Mouse (Mus musculus) embryonic facial prominence, embryonic 10.5 days (tissue): Measurements from ENCODE around the gene Pde2a. TPM values are rescaled to one million over a fixed set of nuclear protein-coding genes. Genes with fewer than 3 reads are reported as not detected.

Source experiments
- DNase-seq: peaks from one replicate; pipeline ENCODE4 v3.0.0-alpha.2; 2017; ENCODE audit warnings: low spot score
- H3K27ac ChIP-seq: fragments of 300-500 bp; sonication (generic); replicated peaks from 2 replicates; pipeline ENCODE4 v1.5.1; 2016; ENCODE audit warnings: mild to moderate bottlenecking
- H3K27me3 ChIP-seq: fragments of 300-500 bp; sonication (generic); replicated peaks from 2 replicates; pipeline ENCODE4 v1.6.1; 2016; ENCODE audit warnings: low read depth, mild to moderate bottlenecking; ENCODE audit not compliant: poor library complexity, severe bottlenecking
- H3K36me3 ChIP-seq: fragments of 300-500 bp; sonication (generic); replicated peaks from 2 replicates; pipeline ENCODE4 v1.6.1; 2016; ENCODE audit warnings: mild to moderate bottlenecking, moderate library complexity
- H3K4me1 ChIP-seq: fragments of 300-500 bp; sonication (generic); 2 replicates; pipeline ENCODE4 v1.6.1; 2016
- H3K4me3 ChIP-seq: fragments of 300-500 bp; sonication (generic); 2 replicates; pipeline ENCODE4 v1.5.1; 2016; ENCODE audit warnings: mild to moderate bottlenecking, moderate library complexity
- H3K9me3 ChIP-seq: fragments of 300-500 bp; sonication (generic); 2 replicates; pipeline ENCODE4 v1.6.1; 2016; ENCODE audit warnings: mild to moderate bottlenecking
- WGBS: fragments of 180-500 bp; shearing (Covaris S2); methylation state at CpG from one replicate; pipeline ENCODE4 v1.1.7; 2016; 5-methylcytosine and 5-hydroxymethylcytosine counted together
- polyA plus RNA-seq: library from polyadenylated mRNA; unstranded; fragments of >200 nt; fragmentation: Nextera tagmentation; extraction: Ambion mirVana; gene quantifications from 2 replicates; pipeline ENCODE4 v1.2.1, GENCODE M21; 2016

The Pde2a gene
- polyA plus RNA-seq, 1 experiment from 2014 or later: 21.7 TPM

DNA sequence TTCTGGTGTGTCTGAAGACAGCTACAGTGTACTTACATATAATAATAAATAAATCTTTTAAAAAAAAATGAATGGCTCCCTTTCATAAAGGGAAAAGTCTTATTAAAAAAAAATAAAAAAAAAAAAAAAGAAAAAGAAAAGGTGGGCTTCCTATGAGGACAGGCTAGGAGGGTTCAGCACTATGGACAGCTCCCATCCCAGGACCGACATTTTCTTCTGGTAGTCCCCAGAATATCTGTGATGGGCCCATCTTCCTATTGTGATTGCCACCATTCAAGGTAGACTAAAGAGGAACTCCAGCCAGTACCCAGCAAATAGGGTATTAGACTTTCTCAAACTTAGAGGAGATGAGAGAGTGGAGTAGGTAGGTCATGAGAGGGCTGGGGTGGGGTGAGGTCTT is 16.4 kb downstream of the Pde2a start:
- WGBS: 13% methylated on average over 1 of the region's 1 CpGs
- H3K4me3 ChIP-seq: no peak overlapping the region
- DNase-seq: peak; percentile 62
- peaks cover 2% of the 10 kb centered on the region; the same call in 1 of the 2 replicates for H3K4me1 ChIP-seq
- H3K9me3 ChIP-seq: no peaks in the 10 kb centered on the region
- H3K36me3 ChIP-seq: no peaks in the 10 kb centered on the region
- H3K27ac ChIP-seq: no peak overlapping the region
- no peaks in the 10 kb centered on the region for H3K27me3 ChIP-seq

GRCm38 (mm10) chr7:101443093-101443492 is 21.6 kb downstream of the Pde2a start:
- Histone ChIP-seq H3K27me3 (no peaks in the 10 kb centered on the region), H3K27ac (no peak overlapping the region), H3K4me1 (peaks cover 5% of the 10 kb centered on the region; the same call in 1 of the 2 replicates), H3K9me3 (no peaks in the 10 kb centered on the region), H3K4me3 (no peak overlapping the region), H3K36me3 (no peaks in the 10 kb centered on the region)
- no peak for DNase-seq
- WGBS: 64% methylated on average over 10 of the region's 10 CpGs

DNA sequence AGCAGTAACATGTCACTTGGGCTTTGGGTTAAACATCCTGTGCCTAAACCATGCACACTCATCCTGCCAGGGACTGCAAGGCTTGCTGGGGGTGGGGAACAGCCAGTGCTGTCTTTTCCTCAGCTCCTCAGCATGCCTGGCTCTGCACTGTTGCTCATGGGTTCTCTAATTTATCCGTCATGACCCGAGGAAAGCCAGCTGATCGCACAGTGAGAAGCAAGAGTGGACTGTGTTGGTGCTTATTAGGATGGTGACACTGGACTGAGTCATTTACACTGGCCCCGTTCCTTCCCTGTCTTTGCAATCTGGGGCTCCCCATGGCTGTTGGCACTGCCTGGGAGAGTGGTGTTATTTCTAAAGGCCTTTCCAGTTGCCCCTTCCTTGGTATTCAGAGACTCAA is 22.7 kb downstream of the Pde2a start:
- no peaks in the 10 kb centered on the region for H3K27me3 ChIP-seq
- no peak for DNase-seq
- 81% methylated on average over 4 of the region's 4 CpGs for WGBS

DNA sequence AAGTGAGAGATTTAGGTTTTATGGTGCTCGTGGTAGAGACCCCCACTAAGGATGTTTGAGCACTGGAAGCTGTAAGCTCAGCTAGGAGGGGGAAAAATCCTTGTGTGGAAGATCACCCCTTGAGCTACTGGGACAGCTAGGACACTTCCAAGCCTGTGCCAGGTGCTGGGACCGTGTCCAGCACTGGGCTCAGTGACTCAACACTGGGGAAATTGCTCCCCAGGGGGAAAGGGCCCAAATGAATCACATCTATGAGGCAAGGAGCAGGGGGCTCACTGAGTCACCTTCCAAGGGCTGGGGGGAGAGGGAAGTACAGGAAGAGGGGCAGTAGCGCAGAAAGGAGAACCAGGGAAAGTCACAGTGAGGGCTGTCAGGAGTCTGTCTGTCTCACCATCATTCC is 28.4 kb downstream of the Pde2a start:
- DNase-seq: no peak
- WGBS: 53% methylated on average over 3 of the region's 3 CpGs
- Histone ChIP-seq H3K27ac (no peak overlapping the region), H3K9me3 (no peaks in the 10 kb centered on the region), H3K4me1 (peaks cover 16% of the 10 kb centered on the region), H3K27me3 (peaks cover 50% of the 10 kb centered on the region), H3K4me3 (no peak overlapping the region), H3K36me3 (no peaks in the 10 kb centered on the region)

More for the DNA sequence above, 22.7 kb downstream of the Pde2a start:
- Histone ChIP-seq H3K4me1 (peaks cover 5% of the 10 kb centered on the region; the same call in 1 of the 2 replicates), H3K36me3 (no peaks in the 10 kb centered on the region), H3K9me3 (no peaks in the 10 kb centered on the region), H3K27ac (no peak overlapping the region), H3K4me3 (no peak overlapping the region)

DNA sequence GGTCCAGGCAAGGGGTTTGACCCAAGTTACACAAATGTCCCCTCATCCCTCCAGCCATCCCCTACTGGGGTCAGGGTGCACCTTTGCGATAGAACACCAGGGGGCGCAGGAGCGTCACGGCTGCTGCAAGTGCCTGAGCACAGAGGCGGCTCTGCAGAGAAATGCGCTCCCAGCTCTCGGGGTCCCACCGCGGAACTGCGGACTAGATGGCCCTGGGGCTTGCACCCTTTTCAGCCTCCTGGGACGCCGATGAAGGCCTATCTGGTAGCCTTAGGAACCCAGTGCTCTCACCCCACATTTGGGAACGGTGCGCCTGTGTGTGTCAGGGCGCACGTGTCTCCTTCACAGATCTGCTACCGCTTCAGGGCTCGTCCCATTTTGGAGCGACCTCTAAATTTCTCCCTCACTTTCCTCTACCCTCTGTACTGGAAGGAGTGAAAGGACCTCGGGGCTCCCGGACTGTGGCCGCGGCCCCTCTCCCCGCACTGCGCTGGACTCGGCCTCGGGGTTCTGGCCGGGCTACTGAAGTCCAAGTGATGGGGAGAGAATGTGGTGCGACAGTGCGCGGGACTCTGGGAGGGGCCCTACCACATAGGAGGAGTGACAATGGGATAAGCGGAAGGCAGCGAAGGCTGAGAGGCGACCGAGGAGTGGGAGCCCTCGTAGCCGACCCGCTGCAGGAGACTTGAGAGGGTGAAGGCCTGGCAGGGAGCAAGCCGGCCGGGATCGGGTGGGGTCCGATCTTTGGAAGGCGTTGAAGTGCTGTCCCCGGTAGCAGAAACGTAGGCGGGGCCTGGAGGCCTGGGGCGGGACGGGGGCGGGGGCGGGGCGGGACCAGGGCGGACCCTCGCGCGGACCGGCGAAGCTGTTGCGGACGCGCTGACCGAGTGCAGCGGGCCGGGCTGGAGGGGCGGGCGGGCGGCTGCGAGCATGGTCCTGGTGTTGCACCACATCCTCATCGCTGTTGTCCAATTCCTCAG is 29.2 kb downstream of the Pde2a start:
- Histone ChIP-seq H3K4me3 (peak overlapping the region; percentile 63), H3K27ac (no peak overlapping the region), H3K36me3 (no peaks in the 10 kb centered on the region), H3K9me3 (no peaks in the 10 kb centered on the region), H3K27me3 (peaks cover 59% of the 10 kb centered on the region), H3K4me1 (peaks cover 20% of the 10 kb centered on the region)
- DNase-seq: peak; percentile 91
- WGBS: under 1% methylated on average over 68 of the region's 68 CpGs

GRCm38 (mm10) chr7:101452669-101453068 is 31.2 kb downstream of the Pde2a start:
- H3K9me3 ChIP-seq: no peaks in the 10 kb centered on the region
- peaks cover 74% of the 10 kb centered on the region for H3K27me3 ChIP-seq
- H3K36me3 ChIP-seq: no peaks in the 10 kb centered on the region
- H3K4me1 ChIP-seq: peaks cover 31% of the 10 kb centered on the region
- H3K27ac ChIP-seq: no peak overlapping the region
- peak overlapping the region; percentile 63 for H3K4me3 ChIP-seq
- WGBS: 91% methylated on average over 3 of the region's 3 CpGs
- no peak for DNase-seq

DNA sequence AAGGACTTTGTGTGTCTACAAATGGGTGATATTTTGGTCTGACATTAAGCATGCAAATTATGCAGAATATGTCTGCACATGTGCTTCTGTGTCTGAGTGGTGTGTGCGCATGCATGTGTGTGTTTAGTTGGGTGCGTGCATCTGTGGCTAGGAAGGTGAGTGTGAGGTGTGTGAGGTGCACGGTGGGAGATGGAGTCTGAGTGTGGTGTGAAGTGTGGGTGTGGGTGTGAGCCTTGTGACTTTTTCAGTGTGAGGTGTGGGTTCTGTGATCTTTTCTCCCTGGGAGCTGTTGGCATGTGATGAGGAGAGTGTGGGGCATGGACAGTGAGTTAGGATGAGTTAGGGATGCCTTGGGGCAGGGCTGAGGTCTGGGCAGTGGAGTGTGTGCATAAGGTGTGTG is 31.8 kb downstream of the Pde2a start:
- Histone ChIP-seq H3K27ac (no peak overlapping the region), H3K36me3 (no peaks in the 10 kb centered on the region), H3K4me3 (peak overlapping the region; percentile 63; the same call in 1 of the 2 replicates), H3K9me3 (no peaks in the 10 kb centered on the region), H3K27me3 (peaks cover 81% of the 10 kb centered on the region), H3K4me1 (peaks cover 36% of the 10 kb centered on the region)
- WGBS: 92% methylated on average over 3 of the region's 3 CpGs
- DNase-seq: no peak

DNA sequence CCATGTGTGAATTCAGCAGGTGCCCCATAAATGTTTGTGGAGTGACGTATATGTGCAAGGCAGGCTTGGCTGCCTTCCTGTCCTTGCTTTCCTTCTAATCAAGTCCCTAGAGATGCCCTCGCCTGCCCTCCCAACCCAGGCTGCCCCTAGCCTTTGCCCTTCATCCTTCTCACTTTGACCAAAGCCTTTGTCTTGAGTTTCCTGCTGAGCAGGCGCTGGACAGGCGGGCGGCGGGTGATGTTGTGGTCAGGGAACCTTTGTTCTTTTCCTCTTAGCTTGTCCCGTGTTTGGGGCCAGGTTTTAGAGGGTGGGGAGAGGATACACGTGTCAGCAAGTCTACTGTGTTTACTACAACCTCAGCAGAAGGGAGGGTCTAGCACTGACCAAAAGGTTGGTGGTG is 32.2 kb downstream of the Pde2a start:
- DNase-seq: no peak
- Histone ChIP-seq H3K4me3 (no peak overlapping the region), H3K27me3 (peaks cover 82% of the 10 kb centered on the region), H3K4me1 (peaks cover 40% of the 10 kb centered on the region), H3K27ac (no peak overlapping the region), H3K36me3 (no peaks in the 10 kb centered on the region), H3K9me3 (no peaks in the 10 kb centered on the region)
- WGBS: 15% methylated on average over 8 of the region's 8 CpGs

- Histone ChIP-seq H3K27ac (no peak overlapping the region), H3K4me1 (peaks cover 43% of the 10 kb centered on the region), H3K9me3 (no peaks in the 10 kb centered on the region), H3K27me3 (peaks cover 82% of the 10 kb centered on the region), H3K4me3 (no peak overlapping the region), H3K36me3 (no peaks in the 10 kb centered on the region)
- DNase-seq: no peak
- 89% methylated on average over 9 of the region's 9 CpGs for WGBS
Observed at GRCm38 (mm10) chr7:101454479-101454878, 33.0 kb downstream of the Pde2a start.

- 81% methylated on average over 6 of the region's 6 CpGs for WGBS
- Histone ChIP-seq H3K4me3 (no peak overlapping the region), H3K27ac (no peak overlapping the region), H3K9me3 (no peaks in the 10 kb centered on the region), H3K36me3 (no peaks in the 10 kb centered on the region), H3K4me1 (peaks cover 49% of the 10 kb centered on the region), H3K27me3 (peaks cover 76% of the 10 kb centered on the region)
- no peak for DNase-seq
Observed at GRCm38 (mm10) chr7:101455141-101455540, 33.6 kb downstream of the Pde2a start.

GRCm38 (mm10) chr7:101456318-101456717 is 34.8 kb downstream of the Pde2a start:
- peaks cover 47% of the 10 kb centered on the region for H3K4me1 ChIP-seq
- DNase-seq: no peak
- H3K27me3 ChIP-seq: peaks cover 68% of the 10 kb centered on the region
- 69% methylated on average over 4 of the region's 4 CpGs for WGBS
- H3K27ac ChIP-seq: no peak overlapping the region; the same call in 1 of the 2 replicates
- H3K4me3 ChIP-seq: no peak overlapping the region
- H3K36me3 ChIP-seq: no peaks in the 10 kb centered on the region
- H3K9me3 ChIP-seq: no peaks in the 10 kb centered on the region

- Histone ChIP-seq H3K4me1 (peaks cover 44% of the 10 kb centered on the region), H3K36me3 (no peaks in the 10 kb centered on the region), H3K27me3 (peaks cover 63% of the 10 kb centered on the region), H3K4me3 (no peak overlapping the region), H3K27ac (no peak overlapping the region), H3K9me3 (no peaks in the 10 kb centered on the region)
- 26% methylated on average over 5 of the region's 5 CpGs for WGBS
- DNase-seq: no peak
Observed at GRCm38 (mm10) chr7:101456789-101457188, 35.3 kb downstream of the Pde2a start.

DNA sequence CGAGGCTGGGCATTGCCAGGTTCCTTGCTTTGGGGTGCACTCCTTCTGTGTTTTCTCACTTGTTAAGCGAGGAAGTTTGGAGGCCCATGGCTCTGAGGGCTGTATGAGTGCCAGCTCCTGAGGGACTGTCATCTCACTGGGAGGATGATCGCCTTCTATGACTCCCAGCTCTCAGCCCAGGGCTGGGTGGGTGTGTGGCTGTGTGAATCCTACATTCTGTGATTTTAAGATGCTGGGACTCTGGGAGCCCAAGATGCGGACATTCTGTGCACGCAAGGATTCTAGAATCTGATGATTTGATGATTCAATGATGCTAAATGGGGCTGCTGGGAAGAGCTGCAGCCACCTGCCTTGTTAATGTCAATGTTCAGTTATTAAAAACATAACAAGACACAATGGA is 35.8 kb downstream of the Pde2a start:
- Histone ChIP-seq H3K9me3 (no peaks in the 10 kb centered on the region), H3K36me3 (no peaks in the 10 kb centered on the region)

More for the DNA sequence above, 35.8 kb downstream of the Pde2a start:
- no peak for DNase-seq
- Histone ChIP-seq H3K27me3 (peaks cover 58% of the 10 kb centered on the region), H3K4me1 (peaks cover 45% of the 10 kb centered on the region), H3K4me3 (no peak overlapping the region), H3K27ac (no peak overlapping the region)
- WGBS: 77% methylated on average over 5 of the region's 5 CpGs
